Mouse (Mus musculus): Measurements from ENCODE around the gene St5.

The St5 gene

DNA sequence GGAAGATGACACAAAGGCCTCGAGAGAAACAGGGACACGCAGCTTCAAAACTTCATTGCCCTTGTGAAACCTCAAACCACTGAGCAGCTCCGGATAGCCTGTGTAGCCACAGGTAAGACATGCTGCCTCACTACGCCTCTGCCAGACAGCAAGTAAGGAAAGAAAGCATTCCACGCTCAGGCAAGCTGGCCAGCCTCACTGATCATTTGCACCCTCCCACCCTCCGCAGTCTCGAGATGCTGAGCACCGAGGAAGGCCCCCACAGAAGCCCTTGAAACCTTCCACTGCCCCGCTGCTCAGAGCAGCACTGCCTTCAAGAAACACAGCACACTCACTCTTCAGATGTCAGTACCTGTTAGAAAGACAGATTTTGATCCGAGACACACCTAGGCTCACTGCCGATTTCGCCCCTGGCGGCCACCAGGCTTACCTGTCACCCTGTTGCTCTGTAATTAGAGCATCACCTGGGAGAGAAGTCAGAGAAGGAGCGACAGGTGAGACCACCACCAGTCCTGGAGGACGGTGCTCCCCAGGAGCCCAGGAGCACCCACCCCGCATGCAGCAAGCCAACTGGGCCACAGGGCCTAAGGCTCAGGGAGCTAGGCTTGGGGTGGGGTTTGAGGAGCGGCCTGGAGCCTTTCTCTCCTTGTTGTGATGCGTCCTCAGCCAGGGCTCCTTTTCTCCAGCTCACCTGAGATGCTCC is 210.6 kb downstream of the St5 start:
- DNase-seq (ENCODE audit: low spot score in 2 of 2) = peak; percentile 23 to 24

DNA sequence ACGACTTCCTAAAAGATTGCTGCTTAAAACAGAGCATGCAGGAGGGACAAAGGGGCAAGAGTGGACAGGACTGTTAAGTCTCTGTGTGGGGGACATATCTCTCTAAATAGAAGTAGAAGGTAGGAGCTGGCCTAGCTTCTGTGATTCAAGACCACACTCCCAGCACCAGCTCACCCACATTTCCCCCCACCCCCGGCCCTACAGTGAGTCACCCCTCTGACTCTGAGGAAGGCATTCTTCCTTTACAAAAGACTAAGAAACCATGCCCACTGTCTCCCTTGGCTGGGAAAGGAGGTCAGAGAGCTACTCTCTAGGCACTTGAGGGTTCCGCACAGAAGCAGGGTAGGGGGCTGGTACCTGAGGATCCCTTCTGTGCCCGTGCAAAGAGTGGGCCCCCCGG is 219.2 kb downstream of the St5 start:
- DNase-seq (ENCODE audit: low spot score in 2 of 2) = no peak

DNA sequence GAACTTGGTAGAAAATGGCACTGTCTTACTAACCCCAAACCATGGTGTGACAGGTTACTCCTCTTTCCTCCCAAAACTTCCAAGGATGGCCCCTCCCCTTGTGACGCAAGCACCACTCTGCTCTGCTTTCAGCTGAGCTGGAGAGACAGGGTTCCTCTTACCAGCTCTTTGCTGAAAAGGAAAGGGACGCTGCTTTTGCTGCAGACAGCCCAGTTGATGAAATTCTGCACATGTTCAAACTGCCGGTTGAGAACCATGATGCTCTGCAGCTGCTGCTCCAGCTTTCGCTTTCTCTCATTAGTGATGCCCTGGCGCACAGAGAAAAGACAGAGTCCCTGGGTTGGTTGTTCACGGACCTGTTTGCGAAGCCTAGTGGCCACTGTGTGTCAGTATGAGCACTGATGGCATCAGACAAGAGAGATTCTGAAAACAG is 222.6 kb downstream of the St5 start:
- DNase-seq (ENCODE audit: low spot score in 2 of 2) = no peak

DNA sequence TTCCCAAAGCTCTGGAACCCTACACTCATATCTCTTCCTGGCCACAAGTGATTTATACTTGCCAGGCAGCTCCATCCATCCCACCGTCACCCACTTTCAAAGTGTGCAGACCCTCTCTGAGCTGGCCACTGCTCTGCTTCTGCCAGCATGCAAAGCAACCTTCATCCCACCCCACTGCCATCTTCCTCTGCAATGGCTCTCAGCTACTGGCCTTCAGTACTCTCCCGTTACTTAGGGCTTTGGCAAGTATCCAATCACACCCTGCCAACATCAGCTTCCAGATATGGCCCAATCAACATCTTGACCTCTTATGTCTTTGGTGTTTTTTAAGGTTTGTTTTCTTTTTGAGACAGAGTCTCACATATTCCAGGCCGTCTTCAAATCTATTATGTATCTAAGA is 225.5 kb downstream of the St5 start:
- no peak for DNase-seq (ENCODE audit: low spot score in 2 of 2)

Data from right cerebral cortex, adult 2 months (tissue).